Mouse (Mus musculus) midbrain, embryonic 10.5 days (tissue): ENCODE results near the gene Gm21698. TPM values are rescaled to one million over a fixed set of nuclear protein-coding genes. Genes with fewer than 3 reads are reported as not detected.

Experiments used
- polyA plus RNA-seq: library from polyadenylated mRNA; unstranded; fragments of >200 nt; fragmentation: Nextera tagmentation; extraction: Ambion mirVana; gene quantifications from 2 replicates; pipeline ENCODE4 v1.2.1, GENCODE M21; 2016

The Gm21698 gene
- polyA plus RNA-seq, 1 experiment from 2014 or later = not detected

Other genes starting within 250 kb of the Gm21698 start
- 7.0 and 7.2 TPM in 2 replicates for gene Actr3b, start 228.7 kb downstream of the Gm21698 start, polyA plus RNA-seq
- gene Gm21663, start 46.3 kb downstream of the Gm21698 start, polyA plus RNA-seq = 0.10 TPM in 1 of 2 replicates, not detected in the other
- gene Gm21671, start 34.2 kb downstream of the Gm21698 start, polyA plus RNA-seq = 0.06 TPM in 1 of 2 replicates, not detected in the other
- not detected in 2 replicates for gene Gm21680, start 16.0 kb downstream of the Gm21698 start, polyA plus RNA-seq
- 0.12 TPM in 2 replicates for gene Gm1979, start 16.1 kb upstream of the Gm21698 start, polyA plus RNA-seq
- gene Gm5862, start 34.3 kb upstream of the Gm21698 start, polyA plus RNA-seq = not detected in 2 replicates
- gene Speer4a, start 50.9 kb upstream of the Gm21698 start, polyA plus RNA-seq = 0.07 TPM in 1 of 2 replicates, not detected in the other
- gene Gm7347, start 69.9 kb upstream of the Gm21698 start, polyA plus RNA-seq = not detected in 2 replicates
- not detected in 2 replicates for gene Gm10471, start 100.6 kb upstream of the Gm21698 start, polyA plus RNA-seq
- not detected in 2 replicates for gene 5031410I06Rik, start 116.7 kb upstream of the Gm21698 start, polyA plus RNA-seq
- gene Gm10220, start 132.8 kb upstream of the Gm21698 start, polyA plus RNA-seq = not detected in 2 replicates